Mouse (Mus musculus): ENCODE measurements around the gene Tmem97.

Tmem97 gene

GRCm38 (mm10) chr11:78513106-78513790 is 37.3 kb downstream of the Tmem97 start:
- no peak for DNase-seq (ENCODE audit: low spot score in 2 of 2)

GRCm38 (mm10) chr11:78512025-78512957 is 38.3 kb downstream of the Tmem97 start, which contains the start of the genes Tmem199 and Poldip2:
Gene Tmem199, minus strand, starts transcription at chr11:78512172.
Gene Poldip2, plus strand, starts transcription at chr11:78512193.
- peak; percentile 86 to 90 for DNase-seq (ENCODE audit: low spot score in 2 of 2)

- no peak for DNase-seq (ENCODE audit: low spot score in 2 of 2)
Observed at GRCm38 (mm10) chr11:78509148-78509547, 41.4 kb downstream of the Tmem97 start.

GRCm38 (mm10) chr11:78505430-78505829 is 45.1 kb downstream of the Tmem97 start:
- no peak for DNase-seq (ENCODE audit: low spot score in 2 of 2)

GRCm38 (mm10) chr11:78502909-78503650 is 47.5 kb downstream of the Tmem97 start, which contains the start of gene Sebox:
Gene Sebox, plus strand, starts transcription at chr11:78503447.
- no peak for DNase-seq (ENCODE audit: low spot score in 2 of 2)

- DNase-seq (ENCODE audit: low spot score in 2 of 2), result no peak
Observed at GRCm38 (mm10) chr11:78501529-78501928, 49.0 kb downstream of the Tmem97 start.

GRCm38 (mm10) chr11:78500623-78501202 is 49.9 kb downstream of the Tmem97 start:
- DNase-seq (ENCODE audit: low spot score in 2 of 2), result no peak

GRCm38 (mm10) chr11:78499543-78499942 is 51.0 kb downstream of the Tmem97 start:
- no peak for DNase-seq (ENCODE audit: low spot score in 2 of 2)

GRCm38 (mm10) chr11:78499004-78499403 is 51.6 kb downstream of the Tmem97 start, which contains the start of gene Vtn:
Gene Vtn, plus strand, starts transcription at chr11:78499091.
- DNase-seq (ENCODE audit: low spot score in 2 of 2), result no peak

- DNase-seq (ENCODE audit: low spot score in 2 of 2), result peak; percentile 93 to 95
Observed at GRCm38 (mm10) chr11:78497544-78498522, 52.7 kb downstream of the Tmem97 start, which contains the start of gene Sarm1. Gene Sarm1, minus strand, starts transcription at chr11:78497754.

GRCm38 (mm10) chr11:78497071-78497541 is 53.5 kb downstream of the Tmem97 start:
- DNase-seq (ENCODE audit: low spot score in 2 of 2), result peak; percentile 26 to 32

GRCm38 (mm10) chr11:78495904-78496303 is 54.7 kb downstream of the Tmem97 start:
- DNase-seq (ENCODE audit: low spot score in 2 of 2), result no peak

Data from right cerebral cortex, postnatal 36 days (tissue).